Comparison of ENCODE assay signal across 9 mouse cellular contexts in the genomic region with DNA sequence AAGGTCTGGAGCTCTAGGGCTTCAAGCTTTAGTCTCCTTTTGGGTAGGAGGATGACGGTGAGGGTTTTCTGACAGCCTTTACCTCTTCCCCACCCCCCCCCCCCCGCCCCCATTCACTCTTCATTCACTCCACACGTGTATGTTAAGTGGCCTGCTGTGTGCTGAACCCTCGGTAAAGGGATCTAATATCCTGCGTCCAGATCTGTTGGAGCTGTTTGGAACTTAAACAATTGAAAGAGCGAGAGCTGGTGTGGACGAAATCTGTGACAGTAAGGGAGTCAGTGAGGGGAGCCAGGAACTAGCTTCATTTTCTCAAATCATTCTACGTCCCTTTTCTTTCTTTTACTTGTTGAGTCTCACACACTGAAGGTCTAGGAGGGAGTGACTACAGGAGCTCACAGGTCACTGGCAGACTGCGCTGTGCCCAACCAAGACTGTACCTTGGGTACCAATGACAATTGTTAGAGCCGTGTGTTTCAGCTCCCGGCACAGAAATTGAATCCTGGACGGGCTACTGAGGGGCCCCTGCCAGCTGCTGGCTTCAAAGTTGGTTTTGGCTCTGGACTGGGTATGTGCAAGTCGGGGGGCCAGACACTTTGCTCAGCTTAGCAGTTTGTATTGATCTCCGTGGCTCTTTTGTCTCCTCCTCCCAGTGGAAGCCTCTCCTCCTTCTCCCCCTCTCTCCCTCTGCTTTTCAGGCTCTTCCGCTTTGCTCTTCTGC. TPM values are rescaled to one million over a fixed set of nuclear protein-coding genes. Genes with fewer than 3 reads are reported as not detected.
DNase-seq lines count a peak whose midpoint lies in the region; ATAC-seq and TF ChIP-seq lines count a peak whose summit lies in the region.
"Had no signal": no experiment of that assay in that cellular context is flagged by ENCODE, and none has a peak within 500 bp of the region (broad histone marks: within the 10 kb centered on the region; RNA-seq: fewer than 3 reads in every experiment).

TSS of gene Drp2 (plus strand) at position 689 of the 721 bp plus-strand sequence.

- H3K4me1 ChIP-seq in kidney, adult 2 months (ENCODE audit: control insufficient read depth, insufficient read depth, low read length), result no peaks in the 10 kb centered on the region
- no peaks in the 10 kb centered on the region for H3K4me1 ChIP-seq in forebrain, embryonic 15.5 days

- TF ChIP-seq CTCF in kidney, adult 2 months (conservative IDR thresholded peaks at IDR 0.05; ENCODE audit: insufficient read depth, insufficient read length, low read depth, low read length), result no peak

- no peaks in the 10 kb centered on the region for H3K9me3 ChIP-seq in forebrain, embryonic 15.5 days

- no peaks in the 10 kb centered on the region for H3K36me3 ChIP-seq in kidney, adult 2 months (ENCODE audit: control insufficient read depth, insufficient read depth, low read length)
- H3K36me3 ChIP-seq in forebrain, embryonic 15.5 days, result no peaks in the 10 kb centered on the region

- peak within 1 kb of the TSS; percentile 50 for H3K9ac ChIP-seq in forebrain, embryonic 15.5 days (replicated peaks)

- no peaks in the 10 kb centered on the region for H3K27me3 ChIP-seq in kidney, adult 2 months (replicated peaks; ENCODE audit: control insufficient read depth, insufficient read depth, low read length)
- no peaks in the 10 kb centered on the region for H3K27me3 ChIP-seq in forebrain, embryonic 15.5 days

- ATAC-seq in forebrain, embryonic 15.5 days (replicated peaks), result peak; percentile 81
- ATAC-seq in erythroid progenitor cell, adult 5-6 weeks (replicated peaks; ENCODE audit: low FRiP score, poor library complexity, severe bottlenecking), result no peak
- ATAC-seq: Patski had no signal

- WGBS in kidney, adult 2 months, result 7% methylated on average over 14 of the region's 15 CpGs
- whole genome bisulfite sequencing in forebrain, embryonic 15.5 days, result 29% methylated on average over 15 of the region's 15 CpGs

- no peak for DNase-seq in kidney, adult 2 months
- no peak for DNase-seq in kidney, adult 9 months
- DNase-seq in embryo, embryonic 10.5 days (ENCODE audit: low spot score), result peak; percentile 36
- no peak for DNase-seq in left cerebral cortex, adult 8-10 months (ENCODE audit: low spot score in 2 of 2)
- DNase-seq in neural tube, embryonic 10.5 days (ENCODE audit: extremely low spot score, low spot score), result peak; percentile 38
- DNase-seq in thymus, postnatal 0 days (ENCODE audit: low spot score), result no peak

- no peak for TF ChIP-seq POLR2A in kidney, adult 2 months (IDR thresholded peaks at IDR 0.05; ENCODE audit: low read depth, low read length)

- no peak within 1 kb of the TSS for H3K27ac ChIP-seq in kidney, adult 2 months (ENCODE audit: insufficient read depth, low read depth, low read length)
- peak within 1 kb of the TSS; percentile 82 for H3K27ac ChIP-seq in forebrain, embryonic 15.5 days (replicated peaks)

- H3K4me2 ChIP-seq in forebrain, embryonic 15.5 days (replicated peaks), result peak within 1 kb of the TSS; percentile 59

- H3K4me3 ChIP-seq in kidney, adult 2 months (ENCODE audit: insufficient read depth, low read depth, low read length), result peak within 1 kb of the TSS; percentile 42
- H3K4me3 ChIP-seq in forebrain, embryonic 15.5 days, result peak within 1 kb of the TSS; percentile 45

RNA-seq across cellular contexts. Expression of gene Drp2, which starts in this region (rescaled TPM):
- polyA plus RNA-seq in kidney, adult 2 months (2012; rRNA removed), result 0.09 and 0.19 TPM in 2 replicates
- 14.2 and 16.8 TPM in 2 replicates for polyA plus RNA-seq in forebrain, embryonic 15.5 days (2015; fragmentation: Nextera tagmentation; extraction: Ambion mirVana)
- 10 to 100 TPM; 42.3 to 53.0 (median 51.1) TPM for total RNA-seq in left cerebral cortex, adult 8-10 months (2022)
- polyA plus RNA-seq in thymus, postnatal 0 days (2015; fragmentation: Nextera tagmentation; extraction: Ambion mirVana), result 0.27 and 0.29 TPM in 2 replicates
- total RNA-seq in erythroid progenitor cell, adult 5-6 weeks (2015; ENCODE audit: low replicate concordance), result 2.2 and 6.7 TPM in 2 replicates
- total RNA-seq in erythroid progenitor cell, adult 5-6 weeks (2017; ENCODE audit: low replicate concordance), result 3.9 and 4.4 TPM in 2 replicates

Comparison
In these comparisons a context has a peak if more than half of its experiments do, and no peak if none do; other contexts are left out.
1. RNA of gene Drp2 (total RNA-seq): 42.3 to 53.0 TPM in left cerebral cortex, adult 8-10 months; 2.2 to 6.7 TPM in erythroid progenitor cell, adult 5-6 weeks; every median in the first group is over 4 times any median in the second.
2. RNA of gene Drp2 (polyA plus RNA-seq): 14.2 to 16.8 TPM in forebrain, embryonic 15.5 days; 0.27 to 0.29 TPM in thymus, postnatal 0 days and 0.09 to 0.19 TPM in kidney, adult 2 months; every median in the first group is over 10 times any median in the second.
3. DNase-seq: peak in embryo, embryonic 10.5 days (single experiment) and neural tube, embryonic 10.5 days (single experiment); none in kidney, adult 2 months (single experiment), kidney, adult 9 months (single experiment), left cerebral cortex, adult 8-10 months (0 of 2) and thymus, postnatal 0 days (single experiment).